Mouse (Mus musculus): ENCODE measurements around the gene Psmc3. TPM values are rescaled to one million over a fixed set of nuclear protein-coding genes. Genes with fewer than 3 reads are reported as not detected.
"Not testable (repeated sequence)": the region's sequence is repeated elsewhere in the genome, so short reads cannot be mapped to it uniquely, and the experiment has no call there.

The Psmc3 gene
- polyA plus RNA-seq, 1 experiment from 2014 or later: 155 TPM

GRCm38 (mm10) chr2:91108156-91108555 is 54.3 kb downstream of the Psmc3 start:
- 78% methylated on average over 3 of the region's 3 CpGs for WGBS
- Histone ChIP-seq H3K4me2 (replicated peaks; ENCODE audit: low read depth) (no peak overlapping the region), H3K27ac (ENCODE audit: low read depth, low read length) (no peak overlapping the region), H3K4me3 (ENCODE audit: low read depth, low read length) (no peak overlapping the region), H3K9ac (ENCODE audit: low read depth, low read length) (no peak overlapping the region), H3K36me3 (ENCODE audit: control insufficient read depth, insufficient read depth) (no peaks in the 10 kb centered on the region), H3K4me1 (replicated peaks; ENCODE audit: control insufficient read depth, insufficient read depth, low read length) (no peaks in the 10 kb centered on the region), H3K9me3 (ENCODE audit: control insufficient read depth) (no peaks in the 10 kb centered on the region), H3K27me3 (replicated peaks; ENCODE audit: control insufficient read depth, insufficient read depth, low read length) (no peaks in the 10 kb centered on the region)
- ATAC-seq: no peak
- TF ChIP-seq CTCF (IDR thresholded peaks at IDR 0.05; ENCODE audit: low read depth): no peak

GRCm38 (mm10) chr2:91109241-91109640 is 55.4 kb downstream of the Psmc3 start:
- Histone ChIP-seq H3K9ac (ENCODE audit: low read depth, low read length) (no peak overlapping the region), H3K4me1 (replicated peaks; ENCODE audit: control insufficient read depth, insufficient read depth, low read length) (no peaks in the 10 kb centered on the region), H3K36me3 (ENCODE audit: control insufficient read depth, insufficient read depth) (no peaks in the 10 kb centered on the region), H3K9me3 (ENCODE audit: control insufficient read depth) (no peaks in the 10 kb centered on the region), H3K4me3 (ENCODE audit: low read depth, low read length) (no peak overlapping the region), H3K4me2 (replicated peaks; ENCODE audit: low read depth) (no peak overlapping the region), H3K27me3 (replicated peaks; ENCODE audit: control insufficient read depth, insufficient read depth, low read length) (no peaks in the 10 kb centered on the region), H3K27ac (ENCODE audit: low read depth, low read length) (no peak overlapping the region)
- WGBS: 82% methylated on average over 5 of the region's 5 CpGs
- no peak for TF ChIP-seq CTCF (IDR thresholded peaks at IDR 0.05; ENCODE audit: low read depth)
- ATAC-seq: no peak

- H3K36me3 ChIP-seq (ENCODE audit: control insufficient read depth, insufficient read depth): no peaks in the 10 kb centered on the region
- H3K4me1 ChIP-seq (replicated peaks; ENCODE audit: control insufficient read depth, insufficient read depth, low read length): no peaks in the 10 kb centered on the region
- WGBS: 80% methylated on average over 5 of the region's 5 CpGs
- no peaks in the 10 kb centered on the region for H3K9me3 ChIP-seq (ENCODE audit: control insufficient read depth)
- TF ChIP-seq CTCF (IDR thresholded peaks at IDR 0.05; ENCODE audit: low read depth): no peak
- ATAC-seq: no peak
- no peak overlapping the region for H3K9ac ChIP-seq (ENCODE audit: low read depth, low read length)
- no peak overlapping the region for H3K27ac ChIP-seq (ENCODE audit: low read depth, low read length)
- no peak overlapping the region for H3K4me2 ChIP-seq (replicated peaks; ENCODE audit: low read depth)
- H3K27me3 ChIP-seq (replicated peaks; ENCODE audit: control insufficient read depth, insufficient read depth, low read length): no peaks in the 10 kb centered on the region
- no peak overlapping the region for H3K4me3 ChIP-seq (ENCODE audit: low read depth, low read length)
Observed at GRCm38 (mm10) chr2:91109807-91110385, 56.1 kb downstream of the Psmc3 start.

GRCm38 (mm10) chr2:91110429-91110828 is 56.6 kb downstream of the Psmc3 start:
- ATAC-seq: no peak

GRCm38 (mm10) chr2:91111832-91112231 is 58.0 kb downstream of the Psmc3 start:
- 92% methylated on average over 3 of the region's 3 CpGs for WGBS
- not testable (repeated sequence) for H3K9me3 ChIP-seq (ENCODE audit: control insufficient read depth)

More at GRCm38 (mm10) chr2:91110429-91110828, 56.6 kb downstream of the Psmc3 start:
- Histone ChIP-seq H3K9me3 (ENCODE audit: control insufficient read depth) (no peaks in the 10 kb centered on the region), H3K27me3 (replicated peaks; ENCODE audit: control insufficient read depth, insufficient read depth, low read length) (no peaks in the 10 kb centered on the region), H3K9ac (ENCODE audit: low read depth, low read length) (no peak overlapping the region), H3K4me2 (replicated peaks; ENCODE audit: low read depth) (no peak overlapping the region), H3K36me3 (ENCODE audit: control insufficient read depth, insufficient read depth) (no peaks in the 10 kb centered on the region), H3K4me1 (replicated peaks; ENCODE audit: control insufficient read depth, insufficient read depth, low read length) (0 out of 2 replicates have a peak, but pooled peaks cover 3% of the 10 kb centered on the region), H3K27ac (ENCODE audit: low read depth, low read length) (no peak overlapping the region), H3K4me3 (ENCODE audit: low read depth, low read length) (no peak overlapping the region)
- peak; percentile 24 for TF ChIP-seq CTCF (IDR thresholded peaks at IDR 0.05; ENCODE audit: low read depth)
- 77% methylated on average over 6 of the region's 6 CpGs for WGBS

GRCm38 (mm10) chr2:91112491-91112890 is 58.7 kb downstream of the Psmc3 start:
- no peak for ATAC-seq
- Histone ChIP-seq H3K27ac (ENCODE audit: low read depth, low read length) (no peak overlapping the region), H3K4me2 (replicated peaks; ENCODE audit: low read depth) (no peak overlapping the region), H3K4me1 (replicated peaks; ENCODE audit: control insufficient read depth, insufficient read depth, low read length) (0 out of 2 replicates have a peak, but pooled peaks cover 3% of the 10 kb centered on the region), H3K36me3 (ENCODE audit: control insufficient read depth, insufficient read depth) (no peaks in the 10 kb centered on the region), H3K9ac (ENCODE audit: low read depth, low read length) (no peak overlapping the region), H3K4me3 (ENCODE audit: low read depth, low read length) (no peak overlapping the region), H3K9me3 (ENCODE audit: control insufficient read depth) (no peaks in the 10 kb centered on the region), H3K27me3 (replicated peaks; ENCODE audit: control insufficient read depth, insufficient read depth, low read length) (no peaks in the 10 kb centered on the region; the same call in 1 of the 2 replicates)
- TF ChIP-seq CTCF (IDR thresholded peaks at IDR 0.05; ENCODE audit: low read depth): no peak
- 31% methylated on average over 4 of the region's 4 CpGs for WGBS

More at GRCm38 (mm10) chr2:91111832-91112231, 58.0 kb downstream of the Psmc3 start:
- H3K4me3 ChIP-seq (ENCODE audit: low read depth, low read length); ATAC-seq; H3K27me3 ChIP-seq (replicated peaks; ENCODE audit: control insufficient read depth, insufficient read depth, low read length); H3K9ac ChIP-seq (ENCODE audit: low read depth, low read length); H3K27ac ChIP-seq (ENCODE audit: low read depth, low read length); H3K4me1 ChIP-seq (replicated peaks; ENCODE audit: control insufficient read depth, insufficient read depth, low read length); H3K4me2 ChIP-seq (replicated peaks; ENCODE audit: low read depth); H3K36me3 ChIP-seq (ENCODE audit: control insufficient read depth, insufficient read depth): not testable (repeated sequence)

Data from intestine, postnatal 0 days (tissue).